Mouse (Mus musculus) thymus, adult 2 months (tissue): ENCODE measurements around the gene Cnn2. TPM values are rescaled to one million over a fixed set of nuclear protein-coding genes. Genes with fewer than 3 reads are reported as not detected.

Experiments used
- DNase-seq: peaks from one replicate; pipeline ENCODE4 v3.0.0; 2021
- H3K27ac ChIP-seq: fragments of 200-500 bp; 2 replicates; pipeline ENCODE4 v1.5.1; 2012; ENCODE audit warnings: low read length, control low read depth; ENCODE audit not compliant: control insufficient read depth, insufficient read depth
- H3K27me3 ChIP-seq: fragments of 200-500 bp; 2 replicates; pipeline ENCODE4 v1.6.1; 2012; ENCODE audit warnings: mild to moderate bottlenecking, low read length, moderate library complexity, mixed read lengths; ENCODE audit not compliant: control insufficient read depth, insufficient read depth
- H3K36me3 ChIP-seq: fragments of 200-500 bp; 2 replicates; pipeline ENCODE4 v1.6.1; 2012; ENCODE audit warnings: mild to moderate bottlenecking, low read length, moderate library complexity; ENCODE audit not compliant: control insufficient read depth, insufficient read depth
- H3K4me1 ChIP-seq: fragments of 200-500 bp; replicated peaks from 2 replicates; pipeline ENCODE4 v1.6.1; 2012; ENCODE audit warnings: low read length; ENCODE audit not compliant: control insufficient read depth, insufficient read depth
- H3K4me3 ChIP-seq: fragments of 200-500 bp; 2 replicates; pipeline ENCODE4 v1.5.1; 2012; ENCODE audit warnings: mild to moderate bottlenecking, low read length, control low read depth, moderate library complexity; ENCODE audit not compliant: control insufficient read depth, insufficient read depth
- CTCF ChIP-seq: fragments of 200-500 bp; IDR thresholded peaks from 2 replicates; pipeline ENCODE4 v1.5.1; 2012; ENCODE audit warnings: mild to moderate bottlenecking, control low read depth, low read length, moderate library complexity, borderline replicate concordance; ENCODE audit not compliant: control insufficient read depth, poor library complexity, insufficient read depth; ENCODE audit errors: extremely low read depth
- POLR2A ChIP-seq: fragments of 200-500 bp; IDR thresholded peaks from 2 replicates; pipeline ENCODE4 v1.6.1; 2012; ENCODE audit warnings: mild to moderate bottlenecking, low read length, control low read depth, moderate library complexity; ENCODE audit not compliant: control insufficient read depth, poor library complexity, insufficient read depth; ENCODE audit errors: extremely low read depth
- WGBS: fragments of 180-500 bp; shearing (Covaris S2); methylation state at CpG from one replicate; pipeline ENCODE4 v1.1.7; 2018; 5-methylcytosine and 5-hydroxymethylcytosine counted together
- polyA plus RNA-seq: library from polyadenylated mRNA; depleted of rRNA; stranded (reverse); fragments of >200 nt; gene quantifications from 2 replicates; pipeline ENCODE4 v1.2.3, GENCODE M21; 2012

Gene Cnn2
- polyA plus RNA-seq, 1 experiment: 245 TPM

DNA sequence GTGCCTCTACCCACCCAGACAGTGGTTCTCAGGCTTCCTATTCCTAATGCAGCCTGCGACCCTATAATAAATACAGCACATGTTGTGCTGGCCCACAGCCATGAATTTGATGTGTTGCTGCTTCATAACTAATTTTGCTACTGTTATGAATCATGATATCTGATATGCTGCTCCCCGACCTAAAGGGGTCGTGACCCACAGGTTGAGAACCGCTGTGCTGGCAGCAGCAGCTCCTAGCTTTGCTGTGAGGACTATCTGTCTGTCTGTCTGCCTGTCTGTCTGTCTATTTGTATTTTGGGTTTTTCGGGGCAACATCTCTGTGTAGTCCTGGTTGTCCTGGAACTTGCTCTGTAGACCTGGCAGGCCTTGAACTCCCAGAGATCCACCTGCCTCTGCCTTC, 35.4 kb downstream of the Cnn2 start:
- Histone ChIP-seq H3K4me3 (no peak overlapping the region), H3K27ac (peak overlapping the region; percentile 88), H3K4me1 (peaks cover 65% of the 10 kb centered on the region), H3K27me3 (no peaks in the 10 kb centered on the region), H3K36me3 (peaks cover 91% of the 10 kb centered on the region)
- TF ChIP-seq POLR2A (no peak), CTCF (no peak)
- WGBS: 53% methylated on average over 5 of the region's 5 CpGs
- DNase-seq: no peak

- DNase-seq: peak; percentile 83
- Histone ChIP-seq H3K4me1 (peaks cover 59% of the 10 kb centered on the region), H3K36me3 (peaks cover 91% of the 10 kb centered on the region), H3K27me3 (no peaks in the 10 kb centered on the region), H3K27ac (peak overlapping the region; percentile 88), H3K4me3 (peak overlapping the region; percentile 42)
- no peak for TF ChIP-seq CTCF
- TF ChIP-seq POLR2A: no peak
- 48% methylated on average over 15 of the region's 15 CpGs for WGBS
These were observed 36.1 kb downstream of the Cnn2 start for GRCm38 (mm10) chr10:80024229-80025043.

DNA sequence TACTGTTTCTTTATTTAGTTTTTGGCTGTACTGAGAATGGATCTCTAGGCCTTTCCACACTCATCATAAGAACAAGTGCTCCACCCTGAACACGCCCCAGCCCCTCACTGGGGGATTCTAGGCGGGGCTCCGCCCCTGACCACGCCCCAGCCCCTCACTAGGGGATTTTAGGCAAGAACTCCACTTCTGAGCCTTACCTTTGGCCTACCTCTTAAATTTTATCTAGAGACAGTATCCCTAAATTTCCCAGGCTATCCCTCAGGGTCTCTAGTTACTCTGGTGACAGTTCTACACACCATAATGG, 36.6 kb downstream of the Cnn2 start:
- peaks cover 90% of the 10 kb centered on the region for H3K36me3 ChIP-seq
- peaks cover 54% of the 10 kb centered on the region for H3K4me1 ChIP-seq
- 78% methylated on average over 4 of the region's 4 CpGs for WGBS
- H3K27me3 ChIP-seq: no peaks in the 10 kb centered on the region
- H3K4me3 ChIP-seq: no peak overlapping the region
- TF ChIP-seq POLR2A: no peak
- TF ChIP-seq CTCF: no peak
- H3K27ac ChIP-seq: peak overlapping the region; percentile 88
- peak; percentile 29 for DNase-seq

DNA sequence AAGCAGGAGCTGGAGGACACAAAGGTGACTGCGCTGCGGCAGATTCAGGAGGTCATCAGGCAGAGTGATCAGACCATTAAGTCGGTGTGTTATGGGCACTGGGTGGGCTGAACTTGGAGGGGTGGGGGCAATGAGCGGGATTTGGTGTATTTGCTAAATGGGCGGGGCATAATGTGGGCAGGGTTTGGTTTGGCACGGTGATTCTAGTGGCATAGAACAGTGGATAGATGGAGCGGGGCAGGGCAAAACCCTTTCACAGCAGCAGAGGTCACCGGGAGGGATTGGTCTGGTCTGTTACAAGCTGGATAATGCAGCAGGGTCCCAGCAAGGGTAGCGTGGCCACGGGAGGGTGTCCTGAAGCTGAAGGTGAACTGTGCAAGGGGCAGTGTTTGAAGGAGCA, 37.1 kb downstream of the Cnn2 start:
- H3K36me3 ChIP-seq: peaks cover 90% of the 10 kb centered on the region
- no peaks in the 10 kb centered on the region for H3K27me3 ChIP-seq
- TF ChIP-seq POLR2A (no peak), CTCF (no peak)
- 90% methylated on average over 10 of the region's 10 CpGs for WGBS
- H3K4me1 ChIP-seq: peaks cover 49% of the 10 kb centered on the region
- H3K27ac ChIP-seq: no peak overlapping the region
- no peak for DNase-seq
- H3K4me3 ChIP-seq: no peak overlapping the region

GRCm38 (mm10) chr10:80025889-80026288, 37.5 kb downstream of the Cnn2 start:
- WGBS: 84% methylated on average over 12 of the region's 12 CpGs
- Histone ChIP-seq H3K27me3 (no peaks in the 10 kb centered on the region), H3K36me3 (peaks cover 90% of the 10 kb centered on the region), H3K27ac (no peak overlapping the region), H3K4me1 (peaks cover 49% of the 10 kb centered on the region), H3K4me3 (no peak overlapping the region)
- TF ChIP-seq POLR2A: no peak
- TF ChIP-seq CTCF: no peak
- peak; percentile 47 for DNase-seq

GRCm38 (mm10) chr10:80027681-80028520, 39.5 kb downstream of the Cnn2 start:
- Histone ChIP-seq H3K27me3 (no peaks in the 10 kb centered on the region), H3K4me3 (no peak overlapping the region), H3K36me3 (peaks cover 86% of the 10 kb centered on the region), H3K4me1 (peaks cover 36% of the 10 kb centered on the region), H3K27ac (no peak overlapping the region)
- WGBS: 90% methylated on average over 20 of the region's 20 CpGs
- no peak for DNase-seq
- TF ChIP-seq POLR2A: no peak

GRCm38 (mm10) chr10:80028521-80028846, 40.1 kb downstream of the Cnn2 start:
- no peak overlapping the region for H3K27ac ChIP-seq
- peaks cover 80% of the 10 kb centered on the region for H3K36me3 ChIP-seq
- DNase-seq: no peak
- H3K4me3 ChIP-seq: no peak overlapping the region
- TF ChIP-seq POLR2A (no peak), CTCF (no peak)
- peaks cover 35% of the 10 kb centered on the region for H3K4me1 ChIP-seq
- over 99% methylated on average over 13 of the region's 13 CpGs for WGBS
- no peaks in the 10 kb centered on the region for H3K27me3 ChIP-seq
